Mouse (Mus musculus): ENCODE results near the gene Nova2. TPM values are rescaled to one million over a fixed set of nuclear protein-coding genes. Genes with fewer than 3 reads are reported as not detected.

Gene Nova2
- polyA plus RNA-seq, 2 experiments = 0.05 to 0.11 TPM

DNA sequence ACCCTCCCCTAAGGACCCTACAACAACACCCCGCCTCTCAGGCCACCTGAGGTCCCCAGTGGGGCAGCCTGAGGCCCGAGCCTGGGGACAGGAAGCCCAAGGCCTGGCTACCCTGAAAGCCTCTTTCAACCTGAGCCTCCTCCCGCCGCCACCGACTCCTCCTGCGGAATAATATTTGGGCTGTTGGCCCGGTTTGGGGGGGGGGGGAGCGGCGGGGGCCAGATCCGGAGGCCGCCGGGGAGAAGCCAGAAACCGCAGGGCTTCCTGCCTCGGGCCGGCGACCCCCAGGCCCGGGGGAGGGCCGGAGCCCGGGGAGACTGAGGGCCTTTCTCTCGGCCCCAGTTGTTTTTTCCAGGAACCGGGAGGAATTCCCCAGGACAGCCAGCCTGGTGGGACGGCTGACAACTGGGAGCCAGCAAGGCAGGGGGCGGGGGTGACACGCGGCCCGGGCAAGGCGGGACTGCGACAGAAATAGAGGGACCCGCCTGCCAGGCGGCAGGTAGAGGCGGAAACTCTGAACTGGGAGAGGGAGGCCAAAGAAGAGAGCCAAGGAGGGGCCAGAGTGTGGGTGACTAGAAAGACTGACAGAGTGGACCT is 86.4 kb downstream of the Nova2 start:
- H3K27ac ChIP-seq = no peak overlapping the region
- peak overlapping the region; percentile 61 for H3K4me2 ChIP-seq (ENCODE audit: low read depth)
- H3K4me1 ChIP-seq (replicated peaks; ENCODE audit: control insufficient read depth in 2 of 2, insufficient read depth in 2 of 2, low read length in 1 of 2) = peaks cover 3 to 5% of the 10 kb centered on the region in 2 experiments; a peak in 1 of 4 replicates
- no peak for TF ChIP-seq CTCF (IDR thresholded peaks at IDR 0.05; ENCODE audit: low read depth)
- TF ChIP-seq EP300 (IDR thresholded peaks at IDR 0.05; ENCODE audit: low read depth) = no peak
- peak overlapping the region; percentile 1 to 26; a peak in 3 of 4 replicates for H3K4me3 ChIP-seq (ENCODE audit: insufficient read depth in 1 of 2, low read depth in 2 of 2, low read length in 2 of 2)
- H3K27me3 ChIP-seq (ENCODE audit: control insufficient read depth, insufficient read depth, low read length) = no peaks in the 10 kb centered on the region
- DNase-seq (ENCODE audit: low read depth in 3 of 3, low spot score in 3 of 3) (no peak), ATAC-seq (ENCODE audit: insufficient read depth) (peak; percentile 32; the same call in 1 of the 2 replicates)
- no peaks in the 10 kb centered on the region for H3K36me3 ChIP-seq (replicated peaks; ENCODE audit: control insufficient read depth, insufficient read depth, low read depth)
- H3K9ac ChIP-seq (replicated peaks) = peak overlapping the region; percentile 44; the same call in 1 of the 2 replicates
- WGBS (ENCODE audit: insufficient replicate concordance) = 2% methylated on average over 29 of the region's 31 CpGs
- H3K9me3 ChIP-seq (ENCODE audit: control insufficient read depth, low read length) = no peaks in the 10 kb centered on the region

DNA sequence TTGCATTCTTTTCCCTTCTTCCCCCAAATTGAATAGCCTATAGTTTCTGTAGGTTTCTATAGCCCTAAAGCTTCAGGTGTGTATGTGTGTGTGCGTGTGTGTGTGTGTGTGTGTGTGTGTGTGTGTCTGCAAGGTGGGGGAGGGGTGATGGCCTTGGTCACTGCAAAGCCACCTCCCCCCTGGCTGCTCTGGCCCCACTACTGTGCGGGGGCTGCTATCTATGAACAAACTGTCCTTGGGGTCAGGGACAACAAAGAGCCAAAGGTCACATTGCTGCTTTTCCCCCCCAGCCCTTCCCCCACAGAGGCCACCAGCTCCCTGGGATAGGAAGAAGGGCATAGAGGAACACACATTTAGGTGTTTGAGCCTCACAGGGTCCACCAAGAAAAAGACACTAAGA is 87.2 kb downstream of the Nova2 start:
- no peak for TF ChIP-seq CTCF (IDR thresholded peaks at IDR 0.05; ENCODE audit: low read depth)
- TF ChIP-seq EP300 (IDR thresholded peaks at IDR 0.05; ENCODE audit: low read depth) = no peak
- Histone ChIP-seq H3K4me3 (ENCODE audit: insufficient read depth in 1 of 2, low read depth in 2 of 2, low read length in 2 of 2) (no peak overlapping the region), H3K36me3 (replicated peaks; ENCODE audit: control insufficient read depth, insufficient read depth, low read depth) (no peaks in the 10 kb centered on the region), H3K9ac (replicated peaks) (no peak overlapping the region), H3K4me2 (ENCODE audit: low read depth) (no peak overlapping the region; the same call in 1 of the 2 replicates), H3K27me3 (ENCODE audit: control insufficient read depth, insufficient read depth, low read length) (no peaks in the 10 kb centered on the region), H3K27ac (no peak overlapping the region), H3K4me1 (replicated peaks; ENCODE audit: control insufficient read depth in 2 of 2, insufficient read depth in 2 of 2, low read length in 1 of 2) (peaks cover 3 to 5% of the 10 kb centered on the region in 2 experiments; a peak in 1 of 4 replicates), H3K9me3 (ENCODE audit: control insufficient read depth, low read length) (no peaks in the 10 kb centered on the region)
- ATAC-seq (ENCODE audit: insufficient read depth) (peak; percentile 47; the same call in 1 of the 2 replicates), DNase-seq (ENCODE audit: low read depth in 3 of 3, low spot score in 3 of 3) (no peak)
- 35% methylated on average over 2 of the region's 2 CpGs for WGBS (ENCODE audit: insufficient replicate concordance)

DNA sequence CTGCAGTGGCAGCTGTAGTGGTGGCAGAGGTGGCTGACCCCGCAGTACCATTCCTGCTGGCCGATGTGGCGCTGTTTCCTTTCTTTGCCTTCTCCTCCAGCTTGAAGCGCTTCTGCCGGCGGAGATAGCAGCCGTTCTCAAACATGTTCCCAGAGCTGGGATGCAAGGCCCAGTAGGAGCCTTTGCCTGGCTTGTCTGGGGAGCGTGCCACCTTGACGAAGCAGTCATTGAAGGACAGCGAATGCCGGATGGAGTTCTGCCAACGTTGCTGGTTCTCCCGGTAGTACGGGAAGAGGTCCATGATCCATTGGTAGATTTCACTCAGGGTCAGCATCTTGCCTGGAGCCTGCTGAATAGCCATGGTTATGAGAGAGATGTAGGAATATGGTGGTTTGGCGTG is 88.8 kb downstream of the Nova2 start:
- Histone ChIP-seq H3K27ac (no peak overlapping the region), H3K27me3 (ENCODE audit: control insufficient read depth, insufficient read depth, low read length) (no peaks in the 10 kb centered on the region), H3K9ac (replicated peaks) (no peak overlapping the region), H3K4me2 (ENCODE audit: low read depth) (no peak overlapping the region), H3K4me1 (replicated peaks; ENCODE audit: control insufficient read depth in 2 of 2, insufficient read depth in 2 of 2, low read length in 1 of 2) (peaks cover 3 to 5% of the 10 kb centered on the region in 2 experiments; a peak in 1 of 4 replicates), H3K36me3 (replicated peaks; ENCODE audit: control insufficient read depth, insufficient read depth, low read depth) (no peaks in the 10 kb centered on the region), H3K4me3 (ENCODE audit: insufficient read depth in 1 of 2, low read depth in 2 of 2, low read length in 2 of 2) (no peak overlapping the region), H3K9me3 (ENCODE audit: control insufficient read depth, low read length) (no peaks in the 10 kb centered on the region)
- TF ChIP-seq CTCF (IDR thresholded peaks at IDR 0.05; ENCODE audit: low read depth) (peak; percentile 14; the same call in 1 of the 2 replicates), EP300 (IDR thresholded peaks at IDR 0.05; ENCODE audit: low read depth) (no peak)
- DNase-seq (ENCODE audit: low read depth in 3 of 3, low spot score in 3 of 3) (no peak), ATAC-seq (ENCODE audit: insufficient read depth) (no peak)
- 62% methylated on average over 15 of the region's 15 CpGs for whole genome bisulfite sequencing (ENCODE audit: insufficient replicate concordance)

Other genes with a start within 250 kb of the Nova2 start
- gene Psg20, start 239.7 kb upstream of the Nova2 start, polyA plus RNA-seq (2012; rRNA removed) = not detected in 2 replicates
- gene Psg20, start 239.7 kb upstream of the Nova2 start, polyA plus RNA-seq (2014; fragmentation: Nextera tagmentation; extraction: Ambion mirVana) = not detected in 2 replicates
- 0.01 and 0.04 TPM in 2 replicates for gene Psg22, start 207.8 kb upstream of the Nova2 start, polyA plus RNA-seq (2012; rRNA removed)
- 0.05 TPM in 1 of 2 replicates, not detected in the other for gene Psg22, start 207.8 kb upstream of the Nova2 start, polyA plus RNA-seq (2014; fragmentation: Nextera tagmentation; extraction: Ambion mirVana)
- not detected in 2 replicates for gene Psg19, start 127.4 kb upstream of the Nova2 start, polyA plus RNA-seq (2012; rRNA removed)
- not detected in 2 replicates for gene Psg19, start 127.4 kb upstream of the Nova2 start, polyA plus RNA-seq (2014; fragmentation: Nextera tagmentation; extraction: Ambion mirVana)
- 0.03 TPM in 1 of 2 replicates, not detected in the other for gene Psg17, start 104.3 kb upstream of the Nova2 start, polyA plus RNA-seq (2012; rRNA removed)
- not detected in 2 replicates for gene Psg17, start 104.3 kb upstream of the Nova2 start, polyA plus RNA-seq (2014; fragmentation: Nextera tagmentation; extraction: Ambion mirVana)
- 0.16 and 0.18 TPM in 2 replicates for gene Mill2, start 85.9 kb upstream of the Nova2 start, polyA plus RNA-seq (2012; rRNA removed)
- gene Mill2, start 85.9 kb upstream of the Nova2 start, polyA plus RNA-seq (2014; fragmentation: Nextera tagmentation; extraction: Ambion mirVana) = 0.09 and 0.19 TPM in 2 replicates
- 10.5 and 15.1 TPM in 2 replicates for gene Pglyrp1, start 54.6 kb upstream of the Nova2 start, polyA plus RNA-seq (2012; rRNA removed)
- 23.2 and 32.0 TPM in 2 replicates for gene Pglyrp1, start 54.6 kb upstream of the Nova2 start, polyA plus RNA-seq (2014; fragmentation: Nextera tagmentation; extraction: Ambion mirVana)
- 6.5 and 10.0 TPM in 2 replicates for gene Ccdc61, start 15.5 kb upstream of the Nova2 start, polyA plus RNA-seq (2012; rRNA removed)
- gene Ccdc61, start 15.5 kb upstream of the Nova2 start, polyA plus RNA-seq (2014; fragmentation: Nextera tagmentation; extraction: Ambion mirVana) = 5.5 and 6.7 TPM in 2 replicates
- gene Nanos2, start 61.5 kb downstream of the Nova2 start, polyA plus RNA-seq (2012; rRNA removed) = not detected in 2 replicates
- gene Nanos2, start 61.5 kb downstream of the Nova2 start, polyA plus RNA-seq (2014; fragmentation: Nextera tagmentation; extraction: Ambion mirVana) = not detected in 2 replicates
- 0.20 and 0.21 TPM in 2 replicates for gene Mypop, start 65.4 kb downstream of the Nova2 start, polyA plus RNA-seq (2012; rRNA removed)
- gene Mypop, start 65.4 kb downstream of the Nova2 start, polyA plus RNA-seq (2014; fragmentation: Nextera tagmentation; extraction: Ambion mirVana) = 0.30 and 0.34 TPM in 2 replicates
- 6.8 and 8.3 TPM in 2 replicates for gene Irf2bp1, start 78.2 kb downstream of the Nova2 start, polyA plus RNA-seq (2012; rRNA removed)
- gene Irf2bp1, start 78.2 kb downstream of the Nova2 start, polyA plus RNA-seq (2014; fragmentation: Nextera tagmentation; extraction: Ambion mirVana) = 6.8 and 7.9 TPM in 2 replicates
- 12.2 and 13.9 TPM in 2 replicates for gene Foxa3, start 97.7 kb downstream of the Nova2 start, polyA plus RNA-seq (2012; rRNA removed)
- gene Foxa3, start 97.7 kb downstream of the Nova2 start, polyA plus RNA-seq (2014; fragmentation: Nextera tagmentation; extraction: Ambion mirVana) = 25.7 and 26.5 TPM in 2 replicates
- 27.3 and 29.1 TPM in 2 replicates for gene Sympk, start 98.5 kb downstream of the Nova2 start, polyA plus RNA-seq (2012; rRNA removed)
- gene Sympk, start 98.5 kb downstream of the Nova2 start, polyA plus RNA-seq (2014; fragmentation: Nextera tagmentation; extraction: Ambion mirVana) = 10.7 and 11.8 TPM in 2 replicates
- gene Rsph6a, start 128.8 kb downstream of the Nova2 start, polyA plus RNA-seq (2012; rRNA removed) = not detected in 2 replicates
- gene Rsph6a, start 128.8 kb downstream of the Nova2 start, polyA plus RNA-seq (2014; fragmentation: Nextera tagmentation; extraction: Ambion mirVana) = not detected in 2 replicates
- gene Dmwd, start 150.3 kb downstream of the Nova2 start, polyA plus RNA-seq (2012; rRNA removed) = 18.1 and 20.2 TPM in 2 replicates
- 3.5 and 3.7 TPM in 2 replicates for gene Dmwd, start 150.3 kb downstream of the Nova2 start, polyA plus RNA-seq (2014; fragmentation: Nextera tagmentation; extraction: Ambion mirVana)
- 17.9 and 20.7 TPM in 2 replicates for gene Dmpk, start 158.0 kb downstream of the Nova2 start, polyA plus RNA-seq (2012; rRNA removed)
- gene Dmpk, start 158.0 kb downstream of the Nova2 start, polyA plus RNA-seq (2014; fragmentation: Nextera tagmentation; extraction: Ambion mirVana) = 8.3 and 10.6 TPM in 2 replicates
- gene Six5, start 168.7 kb downstream of the Nova2 start, polyA plus RNA-seq (2012; rRNA removed) = 3.3 and 4.3 TPM in 2 replicates
- gene Six5, start 168.7 kb downstream of the Nova2 start, polyA plus RNA-seq (2014; fragmentation: Nextera tagmentation; extraction: Ambion mirVana) = 0.60 and 1.3 TPM in 2 replicates
- gene Gm4969, start 192.5 kb downstream of the Nova2 start, polyA plus RNA-seq (2012; rRNA removed) = 0.14 and 0.25 TPM in 2 replicates
- 0.16 and 0.22 TPM in 2 replicates for gene Gm4969, start 192.5 kb downstream of the Nova2 start, polyA plus RNA-seq (2014; fragmentation: Nextera tagmentation; extraction: Ambion mirVana)
- 2.0 and 2.6 TPM in 2 replicates for gene Fbxo46, start 194.0 kb downstream of the Nova2 start, polyA plus RNA-seq (2012; rRNA removed)
- gene Fbxo46, start 194.0 kb downstream of the Nova2 start, polyA plus RNA-seq (2014; fragmentation: Nextera tagmentation; extraction: Ambion mirVana) = 2.6 and 3.0 TPM in 2 replicates
- 2.2 and 2.3 TPM in 2 replicates for gene Qpctl, start 223.4 kb downstream of the Nova2 start, polyA plus RNA-seq (2012; rRNA removed)
- gene Qpctl, start 223.4 kb downstream of the Nova2 start, polyA plus RNA-seq (2014; fragmentation: Nextera tagmentation; extraction: Ambion mirVana) = 2.3 and 3.0 TPM in 2 replicates
- 40.7 and 67.5 TPM in 2 replicates for gene Snrpd2, start 223.8 kb downstream of the Nova2 start, polyA plus RNA-seq (2012; rRNA removed)
- 75.3 and 76.0 TPM in 2 replicates for gene Snrpd2, start 223.8 kb downstream of the Nova2 start, polyA plus RNA-seq (2014; fragmentation: Nextera tagmentation; extraction: Ambion mirVana)
- 0.05 and 0.16 TPM in 2 replicates for gene Gipr, start 240.2 kb downstream of the Nova2 start, polyA plus RNA-seq (2012; rRNA removed)
- gene Gipr, start 240.2 kb downstream of the Nova2 start, polyA plus RNA-seq (2014; fragmentation: Nextera tagmentation; extraction: Ambion mirVana) = 0.10 TPM in 1 of 2 replicates, not detected in the other